Mouse (Mus musculus) kidney, postnatal 10 days (tissue): ENCODE results near the gene P3h2.
A peak's percentile ranks its signal among the peaks of the same experiment; 100 is the strongest.

Experiments
- DNase-seq: peaks from one replicate; pipeline ENCODE4 v3.0.0; 2021; ENCODE audit warnings: mixed read lengths

The P3h2 gene

GRCm38 (mm10) chr16:26065060-26065459, 40.5 kb downstream of the P3h2 start:
- DNase-seq, result peak; percentile 64

- no peak for DNase-seq
Measured at GRCm38 (mm10) chr16:26060239-26061085, 45.1 kb downstream of the P3h2 start.

GRCm38 (mm10) chr16:26053631-26054030, 52.0 kb downstream of the P3h2 start:
- no peak for DNase-seq

GRCm38 (mm10) chr16:26049393-26050087, 56.0 kb downstream of the P3h2 start:
- DNase-seq, result peak; percentile 76

GRCm38 (mm10) chr16:26047870-26048269, 57.7 kb downstream of the P3h2 start:
- DNase-seq, result peak; percentile 18

- DNase-seq, result peak; percentile 15
Measured at GRCm38 (mm10) chr16:26047396-26047795, 58.2 kb downstream of the P3h2 start.

GRCm38 (mm10) chr16:26041929-26042303, 63.7 kb downstream of the P3h2 start:
- no peak for DNase-seq

GRCm38 (mm10) chr16:26041021-26041928, 64.3 kb downstream of the P3h2 start:
- DNase-seq, result peak; percentile 17

- DNase-seq, result no peak
Measured at GRCm38 (mm10) chr16:26039320-26039719, 66.3 kb downstream of the P3h2 start.

- DNase-seq, result peak; percentile 20
Measured at GRCm38 (mm10) chr16:26035525-26035924, 70.1 kb downstream of the P3h2 start.

GRCm38 (mm10) chr16:26035079-26035478, 70.5 kb downstream of the P3h2 start:
- peak; percentile 41 for DNase-seq

GRCm38 (mm10) chr16:26029424-26030012, 76.1 kb downstream of the P3h2 start:
- DNase-seq, result no peak

GRCm38 (mm10) chr16:26026416-26026815, 79.2 kb downstream of the P3h2 start:
- no peak for DNase-seq

- no peak for DNase-seq
Measured at GRCm38 (mm10) chr16:26024543-26024942, 81.0 kb downstream of the P3h2 start.

- peak; percentile 48 for DNase-seq
Measured at GRCm38 (mm10) chr16:26023352-26023751, 82.2 kb downstream of the P3h2 start.

GRCm38 (mm10) chr16:26021759-26022158, 83.8 kb downstream of the P3h2 start:
- no peak for DNase-seq

GRCm38 (mm10) chr16:26005811-26006210, 99.8 kb downstream of the P3h2 start:
- DNase-seq, result no peak

- DNase-seq, result no peak
Measured at GRCm38 (mm10) chr16:26003261-26003660, 102.3 kb downstream of the P3h2 start.

GRCm38 (mm10) chr16:26002848-26003247, 102.7 kb downstream of the P3h2 start:
- DNase-seq, result no peak

- DNase-seq, result no peak
Measured at GRCm38 (mm10) chr16:25994605-25995004, 111.0 kb downstream of the P3h2 start.

GRCm38 (mm10) chr16:25987221-25987620, 118.4 kb downstream of the P3h2 start:
- no peak for DNase-seq

GRCm38 (mm10) chr16:25983635-25984034, 121.9 kb downstream of the P3h2 start:
- peak; percentile 57 for DNase-seq

GRCm38 (mm10) chr16:25979037-25979436, 126.5 kb downstream of the P3h2 start:
- DNase-seq, result no peak
